Mouse (Mus musculus): ENCODE data around the gene Prkg1. TPM values are rescaled to one million over a fixed set of nuclear protein-coding genes. Genes with fewer than 3 reads are reported as not detected.

The Prkg1 gene
- polyA plus RNA-seq, 1 experiment: 82.5 TPM

GRCm38 (mm10) chr19:31762411-31763245 is 2.2 kb downstream of the Prkg1 start:
- no peaks in the 10 kb centered on the region; the same call in 1 of the 2 replicates for H3K27me3 ChIP-seq (ENCODE audit: control insufficient read depth, insufficient read depth, low read length)
- no peak for TF ChIP-seq CTCF (IDR thresholded peaks at IDR 0.05; ENCODE audit: control insufficient read depth, insufficient read depth, insufficient replicate concordance, low read depth, low read length)
- no peak for TF ChIP-seq POLR2A (IDR thresholded peaks at IDR 0.05; ENCODE audit: control insufficient read depth, low read depth, low read length)
- H3K27ac ChIP-seq (ENCODE audit: control insufficient read depth, insufficient read depth, low read depth, low read length): no peak overlapping the region
- no peak overlapping the region for H3K4me3 ChIP-seq (ENCODE audit: control insufficient read depth, low read depth, low read length)
- H3K4me1 ChIP-seq (ENCODE audit: control insufficient read depth, insufficient read depth, low read length): peaks cover 8% of the 10 kb centered on the region
- H3K36me3 ChIP-seq (ENCODE audit: control insufficient read depth, insufficient read depth, low read length): no peaks in the 10 kb centered on the region

- H3K27ac ChIP-seq (ENCODE audit: control insufficient read depth, insufficient read depth, low read depth, low read length): no peak overlapping the region
- H3K36me3 ChIP-seq (ENCODE audit: control insufficient read depth, insufficient read depth, low read length): no peaks in the 10 kb centered on the region
- TF ChIP-seq CTCF (IDR thresholded peaks at IDR 0.05; ENCODE audit: control insufficient read depth, insufficient read depth, insufficient replicate concordance, low read depth, low read length): no peak
- peaks cover 8% of the 10 kb centered on the region for H3K4me1 ChIP-seq (ENCODE audit: control insufficient read depth, insufficient read depth, low read length)
- H3K27me3 ChIP-seq (ENCODE audit: control insufficient read depth, insufficient read depth, low read length): no peaks in the 10 kb centered on the region; the same call in 1 of the 2 replicates
- H3K4me3 ChIP-seq (ENCODE audit: control insufficient read depth, low read depth, low read length): no peak overlapping the region
These were observed 5.0 kb downstream of the Prkg1 start for GRCm38 (mm10) chr19:31759855-31760254.

- TF ChIP-seq CTCF (IDR thresholded peaks at IDR 0.05; ENCODE audit: control insufficient read depth, insufficient read depth, insufficient replicate concordance, low read depth, low read length) (no peak), POLR2A (IDR thresholded peaks at IDR 0.05; ENCODE audit: control insufficient read depth, low read depth, low read length) (no peak)
- Histone ChIP-seq H3K4me3 (ENCODE audit: control insufficient read depth, low read depth, low read length) (no peak overlapping the region), H3K27ac (ENCODE audit: control insufficient read depth, insufficient read depth, low read depth, low read length) (no peak overlapping the region), H3K27me3 (ENCODE audit: control insufficient read depth, insufficient read depth, low read length) (no peaks in the 10 kb centered on the region), H3K4me1 (ENCODE audit: control insufficient read depth, insufficient read depth, low read length) (no peaks in the 10 kb centered on the region), H3K36me3 (ENCODE audit: control insufficient read depth, insufficient read depth, low read length) (no peaks in the 10 kb centered on the region)
These were observed 8.7 kb downstream of the Prkg1 start for GRCm38 (mm10) chr19:31755929-31756792.

- no peaks in the 10 kb centered on the region for H3K4me1 ChIP-seq (ENCODE audit: control insufficient read depth, insufficient read depth, low read length)
- no peak for TF ChIP-seq CTCF (IDR thresholded peaks at IDR 0.05; ENCODE audit: control insufficient read depth, insufficient read depth, insufficient replicate concordance, low read depth, low read length)
- no peak for TF ChIP-seq POLR2A (IDR thresholded peaks at IDR 0.05; ENCODE audit: control insufficient read depth, low read depth, low read length)
- no peak overlapping the region for H3K27ac ChIP-seq (ENCODE audit: control insufficient read depth, insufficient read depth, low read depth, low read length)
- H3K36me3 ChIP-seq (ENCODE audit: control insufficient read depth, insufficient read depth, low read length): no peaks in the 10 kb centered on the region
- no peaks in the 10 kb centered on the region for H3K27me3 ChIP-seq (ENCODE audit: control insufficient read depth, insufficient read depth, low read length)
- no peak overlapping the region for H3K4me3 ChIP-seq (ENCODE audit: control insufficient read depth, low read depth, low read length)
These were observed 10.1 kb downstream of the Prkg1 start for GRCm38 (mm10) chr19:31754642-31755287.

GRCm38 (mm10) chr19:31750976-31751676 is 13.7 kb downstream of the Prkg1 start:
- TF ChIP-seq POLR2A (IDR thresholded peaks at IDR 0.05; ENCODE audit: control insufficient read depth, low read depth, low read length) (no peak), CTCF (IDR thresholded peaks at IDR 0.05; ENCODE audit: control insufficient read depth, insufficient read depth, insufficient replicate concordance, low read depth, low read length) (no peak)
- Histone ChIP-seq H3K27me3 (ENCODE audit: control insufficient read depth, insufficient read depth, low read length) (no peaks in the 10 kb centered on the region), H3K4me3 (ENCODE audit: control insufficient read depth, low read depth, low read length) (no peak overlapping the region), H3K36me3 (ENCODE audit: control insufficient read depth, insufficient read depth, low read length) (no peaks in the 10 kb centered on the region), H3K27ac (ENCODE audit: control insufficient read depth, insufficient read depth, low read depth, low read length) (no peak overlapping the region), H3K4me1 (ENCODE audit: control insufficient read depth, insufficient read depth, low read length) (no peaks in the 10 kb centered on the region)

GRCm38 (mm10) chr19:31746635-31747034 is 18.2 kb downstream of the Prkg1 start:
- Histone ChIP-seq H3K36me3 (ENCODE audit: control insufficient read depth, insufficient read depth, low read length) (no peaks in the 10 kb centered on the region), H3K4me3 (ENCODE audit: control insufficient read depth, low read depth, low read length) (no peak overlapping the region), H3K27me3 (ENCODE audit: control insufficient read depth, insufficient read depth, low read length) (no peaks in the 10 kb centered on the region), H3K27ac (ENCODE audit: control insufficient read depth, insufficient read depth, low read depth, low read length) (no peak overlapping the region), H3K4me1 (ENCODE audit: control insufficient read depth, insufficient read depth, low read length) (no peaks in the 10 kb centered on the region)
- TF ChIP-seq CTCF (IDR thresholded peaks at IDR 0.05; ENCODE audit: control insufficient read depth, insufficient read depth, insufficient replicate concordance, low read depth, low read length) (no peak), POLR2A (IDR thresholded peaks at IDR 0.05; ENCODE audit: control insufficient read depth, low read depth, low read length) (no peak)
